Mouse (Mus musculus) forebrain, embryonic 14.5 days (tissue): Measurements from ENCODE around the gene Ifrd2. TPM values are rescaled to one million over a fixed set of nuclear protein-coding genes. Genes with fewer than 3 reads are reported as not detected.
A peak's percentile ranks its signal among the peaks of the same experiment; 100 is the strongest.

Experiments used
- ATAC-seq: fragments of 200-750 bp; cut with Nextera tagmentation; 2 replicates; pipeline ENCODE4 v1.8.0; 2017; ENCODE audit warnings: mild to moderate bottlenecking, moderate library complexity
- DNase-seq: peaks from one replicate; pipeline ENCODE4 v3.0.0-alpha.2; 2015; ENCODE audit warnings: low spot score
- H3K27ac ChIP-seq: fragments of 300-500 bp; sonication (generic); 2 replicates; pipeline ENCODE4 v1.5.1; 2014; ENCODE audit warnings: low read depth, mild to moderate bottlenecking, control low read depth, low read length, moderate library complexity
- H3K27me3 ChIP-seq: fragments of 300-500 bp; sonication (generic); replicated peaks from 2 replicates; pipeline ENCODE4 v1.6.1; 2014; ENCODE audit warnings: low read length, control low read depth, mixed read lengths; ENCODE audit not compliant: control insufficient read depth, insufficient read depth
- H3K36me3 ChIP-seq: fragments of 300-500 bp; sonication (generic); 2 replicates; pipeline ENCODE4 v1.6.1; 2014; ENCODE audit warnings: low read length, control low read depth; ENCODE audit not compliant: control insufficient read depth, insufficient read depth
- H3K4me1 ChIP-seq: fragments of 300-500 bp; sonication (generic); 2 replicates; pipeline ENCODE4 v1.6.1; 2014; ENCODE audit warnings: antibody characterized with exemption, low read length, control low read depth; ENCODE audit not compliant: control insufficient read depth, insufficient read depth
- H3K4me2 ChIP-seq: fragments of 300-500 bp; sonication (generic); 2 replicates; pipeline ENCODE4 v1.6.1; 2014; ENCODE audit warnings: mild to moderate bottlenecking, control low read depth, low read length
- H3K4me3 ChIP-seq: fragments of 300-500 bp; sonication (generic); 2 replicates; pipeline ENCODE4 v1.5.1; 2014; ENCODE audit warnings: low read depth, low read length, control low read depth
- H3K9ac ChIP-seq: fragments of 300-500 bp; sonication (generic); 2 replicates; pipeline ENCODE4 v1.6.1; 2014; ENCODE audit warnings: mild to moderate bottlenecking, low read length, control low read depth, moderate library complexity
- H3K9me3 ChIP-seq: fragments of 300-500 bp; sonication (generic); replicated peaks from 2 replicates; pipeline ENCODE4 v1.6.1; 2016; ENCODE audit warnings: low read length, control low read depth, mixed read lengths; ENCODE audit not compliant: control insufficient read depth
- WGBS: fragments of 180-500 bp; shearing (Covaris S2); extraction: QIAGEN DNeasy Blood & Tissue Kit; methylation state at CpG from one replicate; pipeline ENCODE4 v1.1.7; 2014; 5-methylcytosine and 5-hydroxymethylcytosine counted together
- polyA plus RNA-seq: library from polyadenylated mRNA; unstranded; fragments of >200 nt; fragmentation: Nextera tagmentation; extraction: Ambion mirVana; gene quantifications from 2 replicates; pipeline ENCODE4 v1.2.1, GENCODE M21; 2014

The Ifrd2 gene
- polyA plus RNA-seq, 1 experiment from 2014 or later, result 19.1 TPM

GRCm38 (mm10) chr9:107607036-107607435 lies 19.6 kb downstream of the Ifrd2 start:
- Histone ChIP-seq H3K36me3 (no peaks in the 10 kb centered on the region), H3K27me3 (no peaks in the 10 kb centered on the region), H3K27ac (no peak overlapping the region), H3K9me3 (no peaks in the 10 kb centered on the region), H3K4me2 (no peak overlapping the region), H3K4me1 (peaks cover 13% of the 10 kb centered on the region), H3K4me3 (no peak overlapping the region), H3K9ac (no peak overlapping the region)
- 61% methylated on average over 2 of the region's 2 CpGs for WGBS
- ATAC-seq (no peak), DNase-seq (no peak)

GRCm38 (mm10) chr9:107607653-107608245 lies 20.3 kb downstream of the Ifrd2 start:
- Histone ChIP-seq H3K4me1 (peaks cover 17% of the 10 kb centered on the region), H3K27ac (no peak overlapping the region), H3K27me3 (no peaks in the 10 kb centered on the region), H3K4me3 (no peak overlapping the region), H3K9me3 (no peaks in the 10 kb centered on the region), H3K9ac (no peak overlapping the region), H3K36me3 (no peaks in the 10 kb centered on the region), H3K4me2 (no peak overlapping the region)
- DNase-seq (no peak), ATAC-seq (no peak)
- WGBS, result 56% methylated on average over 9 of the region's 9 CpGs

GRCm38 (mm10) chr9:107608741-107609432 lies 21.4 kb downstream of the Ifrd2 start, which contains the start of gene Sema3b:
Gene Sema3b (minus strand): TSS chr9:107609229.
- no peaks in the 10 kb centered on the region for H3K27me3 ChIP-seq
- H3K4me3 ChIP-seq, result no peak within 1 kb of the TSS
- H3K9me3 ChIP-seq, result no peaks in the 10 kb centered on the region
- ATAC-seq, result no peak
- no peak within 1 kb of the TSS for H3K27ac ChIP-seq
- no peak within 1 kb of the TSS for H3K9ac ChIP-seq
- DNase-seq, result no peak
- H3K4me2 ChIP-seq, result no peak within 1 kb of the TSS
- H3K36me3 ChIP-seq, result peaks cover 3% of the 10 kb centered on the region; the same call in 1 of the 2 replicates
- 39% methylated on average over 12 of the region's 12 CpGs for WGBS
- H3K4me1 ChIP-seq, result peaks cover 20% of the 10 kb centered on the region

GRCm38 (mm10) chr9:107609433-107609830 lies 22.0 kb downstream of the Ifrd2 start:
- H3K9ac ChIP-seq, result no peak overlapping the region
- H3K27ac ChIP-seq, result no peak overlapping the region
- H3K4me1 ChIP-seq, result peaks cover 20% of the 10 kb centered on the region
- no peaks in the 10 kb centered on the region for H3K9me3 ChIP-seq
- no peak for DNase-seq
- 63% methylated on average over 4 of the region's 4 CpGs for WGBS
- H3K36me3 ChIP-seq, result peaks cover 9% of the 10 kb centered on the region
- ATAC-seq, result no peak
- no peak overlapping the region for H3K4me3 ChIP-seq
- H3K27me3 ChIP-seq, result no peaks in the 10 kb centered on the region
- H3K4me2 ChIP-seq, result no peak overlapping the region

GRCm38 (mm10) chr9:107611456-107612190 lies 24.2 kb downstream of the Ifrd2 start:
- no peak for DNase-seq
- H3K9me3 ChIP-seq, result no peaks in the 10 kb centered on the region
- ATAC-seq, result no peak
- H3K36me3 ChIP-seq, result peaks cover 31% of the 10 kb centered on the region
- peak overlapping the region; percentile 82 for H3K9ac ChIP-seq
- H3K4me3 ChIP-seq, result peak overlapping the region; percentile 34; the same call in 1 of the 2 replicates
- H3K4me1 ChIP-seq, result peaks cover 17% of the 10 kb centered on the region
- peak overlapping the region; percentile 99 for H3K27ac ChIP-seq
- H3K27me3 ChIP-seq, result no peaks in the 10 kb centered on the region
- WGBS, result 59% methylated on average over 6 of the region's 6 CpGs
- peak overlapping the region; percentile 72 for H3K4me2 ChIP-seq

GRCm38 (mm10) chr9:107612191-107612944 lies 24.9 kb downstream of the Ifrd2 start:
- peaks cover 17% of the 10 kb centered on the region for H3K4me1 ChIP-seq

GRCm38 (mm10) chr9:107612945-107613569 lies 25.6 kb downstream of the Ifrd2 start:
- Histone ChIP-seq H3K27ac (peak overlapping the region; percentile 99), H3K4me3 (peak overlapping the region; percentile 34), H3K4me2 (peak overlapping the region; percentile 72), H3K9me3 (no peaks in the 10 kb centered on the region), H3K27me3 (no peaks in the 10 kb centered on the region), H3K36me3 (peaks cover 42% of the 10 kb centered on the region), H3K4me1 (peaks cover 17% of the 10 kb centered on the region), H3K9ac (peak overlapping the region; percentile 82)
- ATAC-seq (peak; percentile 24), DNase-seq (peak; percentile 73)
- 10% methylated on average over 12 of the region's 12 CpGs for WGBS

More at GRCm38 (mm10) chr9:107612191-107612944, 24.9 kb downstream of the Ifrd2 start:
- Histone ChIP-seq H3K27me3 (no peaks in the 10 kb centered on the region), H3K4me2 (peak overlapping the region; percentile 72), H3K4me3 (peak overlapping the region; percentile 34), H3K9me3 (no peaks in the 10 kb centered on the region), H3K36me3 (peaks cover 36% of the 10 kb centered on the region), H3K9ac (peak overlapping the region; percentile 82), H3K27ac (peak overlapping the region; percentile 99)
- DNase-seq (peak; percentile 98), ATAC-seq (peak; percentile 96)
- under 1% methylated on average over 44 of the region's 48 CpGs for WGBS

GRCm38 (mm10) chr9:107615035-107615434 lies 27.6 kb downstream of the Ifrd2 start:
- H3K4me1 ChIP-seq, result peaks cover 18% of the 10 kb centered on the region
- WGBS, result 90% methylated on average over 4 of the region's 4 CpGs
- no peak overlapping the region for H3K9ac ChIP-seq
- no peak for DNase-seq
- peaks cover 62% of the 10 kb centered on the region for H3K36me3 ChIP-seq
- no peaks in the 10 kb centered on the region for H3K9me3 ChIP-seq
- H3K27ac ChIP-seq, result no peak overlapping the region
- H3K27me3 ChIP-seq, result no peaks in the 10 kb centered on the region
- ATAC-seq, result no peak
- no peak overlapping the region for H3K4me3 ChIP-seq
- no peak overlapping the region for H3K4me2 ChIP-seq
